Mouse (Mus musculus): ENCODE data around the gene Ifit1. TPM values are rescaled to one million over a fixed set of nuclear protein-coding genes. Genes with fewer than 3 reads are reported as not detected.
"Not testable (repeated sequence)": the region's sequence is repeated elsewhere in the genome, so short reads cannot be mapped to it uniquely, and the experiment has no call there.

Gene Ifit1
- under 1 TPM; 0.56 to 0.57 TPM for total RNA-seq (2021)
- long read RNA-seq, experiment 1, partial matches to known transcripts: 0 of 1 reads
- long read RNA-seq, experiment 1, other reads (novel, unspliced or antisense): 0 of 1 reads
- long read RNA-seq, experiment 2, partial matches to known transcripts: 0 of 1 reads
- long read RNA-seq, experiment 2, other reads (novel, unspliced or antisense): 0 of 1 reads

DNA sequence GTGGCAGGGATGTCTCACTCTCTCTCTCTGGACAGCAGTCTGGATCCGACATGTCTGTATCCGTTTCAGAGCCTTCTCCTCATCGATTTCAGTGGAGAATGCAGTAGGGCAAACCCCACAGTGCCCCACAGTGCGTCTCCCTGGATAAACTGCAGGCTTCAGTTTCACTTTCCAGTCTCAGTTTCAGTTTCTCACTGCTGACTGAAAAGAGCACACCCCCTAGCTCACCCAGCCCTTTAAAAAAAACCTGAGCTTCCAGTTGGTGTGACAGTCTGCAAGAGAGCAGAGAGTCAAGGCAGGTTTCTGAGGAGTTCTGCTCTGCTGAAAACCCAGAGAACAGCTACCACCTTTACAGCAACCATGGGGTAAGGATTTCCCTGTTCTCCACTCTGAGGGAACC is at the start of gene Ifit1, which contains the start of gene Ifit1bl2:
Gene Ifit1, plus strand, starts transcription at position 249 of the 400 bp plus-strand sequence.
Gene Ifit1bl2, minus strand, starts transcription at position 121 of the 400 bp plus-strand sequence.
- intact Hi-C loops (cut with DNase I): no loop called here
- DNase-seq: no peak

DNA sequence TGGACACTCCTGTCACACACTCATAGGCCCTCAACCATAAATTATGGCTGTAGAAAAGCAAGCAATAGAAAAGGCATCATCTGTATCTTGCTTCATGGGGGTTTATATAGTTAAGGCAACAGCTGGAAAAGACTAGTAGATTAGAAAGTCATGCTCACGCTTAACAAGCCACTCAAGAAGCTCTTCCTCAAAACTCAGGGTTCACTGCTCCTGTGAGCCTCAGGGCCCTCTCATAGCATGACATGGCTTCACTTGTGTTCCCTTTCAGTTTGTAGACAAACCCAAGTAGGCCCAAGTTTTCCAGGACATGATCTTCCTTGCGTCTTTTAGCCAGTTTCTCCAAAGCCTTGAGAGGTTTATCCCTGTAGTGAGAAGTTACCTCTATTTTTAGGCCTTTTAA is 47.2 kb upstream of the Ifit1 start:
- intact Hi-C loops (cut with DNase I): no loop called here
- DNase-seq: no peak

DNA sequence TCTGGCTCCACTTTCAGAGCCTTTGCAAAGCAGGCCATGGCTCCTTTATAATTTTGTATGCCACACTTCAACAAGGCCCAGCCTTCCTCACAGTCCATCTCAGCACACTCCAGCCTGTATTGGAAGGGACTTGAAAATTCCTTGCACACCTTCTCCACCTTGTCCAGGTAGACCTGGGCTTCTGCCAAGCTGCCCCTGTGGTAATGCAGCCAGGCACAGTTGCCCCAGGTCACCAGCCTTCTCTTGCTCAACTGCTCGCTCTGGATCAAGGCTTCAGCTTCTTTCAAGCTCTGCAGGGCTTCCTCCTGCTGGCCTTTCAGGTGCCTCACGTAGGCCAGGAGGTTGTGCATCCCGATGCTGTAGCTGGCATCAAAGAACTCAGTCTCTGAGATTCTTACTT is 46.1 kb upstream of the Ifit1 start:
- intact Hi-C loops (cut with DNase I); DNase-seq: not testable (repeated sequence)

DNA sequence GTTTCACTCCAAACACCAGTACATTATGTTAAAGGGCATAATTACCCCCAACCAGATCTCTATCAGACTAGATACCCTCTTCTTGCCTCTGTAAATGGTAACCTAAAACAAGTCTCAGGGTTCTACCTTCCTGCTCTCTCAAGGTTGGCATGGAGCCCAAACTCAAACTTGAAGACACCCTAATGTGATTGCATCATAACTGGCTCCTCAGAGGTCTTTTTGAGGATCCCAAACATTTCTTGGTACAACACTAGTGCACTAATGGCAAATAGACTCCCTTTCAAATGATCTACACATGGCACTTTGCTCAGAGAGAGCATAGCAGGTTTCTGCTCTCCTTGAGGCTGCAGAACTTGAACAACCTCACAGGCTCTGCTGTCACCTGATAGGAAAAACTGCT is 43.9 kb upstream of the Ifit1 start:
- intact Hi-C loops (cut with DNase I): no loop called here
- no peak for DNase-seq

DNA sequence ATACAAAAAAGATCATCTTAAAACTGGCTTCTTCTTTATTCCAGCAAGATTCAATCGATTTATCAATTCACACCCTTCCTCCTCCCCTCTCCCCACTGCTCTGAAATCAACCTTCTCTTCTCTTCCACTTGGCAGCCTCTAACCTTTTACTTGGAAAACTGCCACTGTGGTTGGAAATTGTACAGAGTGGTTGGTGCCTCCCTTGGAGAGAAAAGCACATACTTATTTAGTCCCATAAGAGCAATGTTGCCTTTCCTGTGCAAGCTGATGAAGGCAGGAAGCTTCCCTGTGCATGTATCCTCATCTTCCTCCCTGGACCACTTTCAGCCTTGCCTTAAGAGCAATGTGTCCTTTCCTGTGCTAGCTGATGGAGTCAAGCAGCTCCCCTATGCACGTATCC is 42.3 kb upstream of the Ifit1 start:
- DNase-seq: peak in 1 of 2 experiments; percentile 28
- intact Hi-C loops (cut with DNase I): no loop called here

DNA sequence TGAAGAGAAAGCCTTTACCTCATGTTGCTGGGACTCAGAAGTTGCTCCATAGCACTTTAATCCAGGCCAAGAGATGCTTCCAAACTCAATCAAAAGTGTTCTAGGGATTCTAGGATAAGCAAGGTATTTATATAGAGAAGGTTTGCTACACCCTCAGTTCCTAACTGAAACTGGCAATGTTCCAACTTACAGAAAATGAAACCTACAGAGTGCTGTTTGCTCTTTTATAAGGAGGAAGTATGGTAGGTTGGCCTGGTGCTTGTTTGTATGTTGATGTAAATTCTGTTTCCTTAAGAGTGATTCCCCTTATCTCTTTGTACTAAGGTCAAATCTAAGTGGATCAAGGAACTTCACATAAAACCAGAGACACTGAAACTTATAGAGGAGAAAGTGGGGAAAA is 41.4 kb upstream of the Ifit1 start:
- DNase-seq; intact Hi-C loops (cut with DNase I): not testable (repeated sequence)

DNA sequence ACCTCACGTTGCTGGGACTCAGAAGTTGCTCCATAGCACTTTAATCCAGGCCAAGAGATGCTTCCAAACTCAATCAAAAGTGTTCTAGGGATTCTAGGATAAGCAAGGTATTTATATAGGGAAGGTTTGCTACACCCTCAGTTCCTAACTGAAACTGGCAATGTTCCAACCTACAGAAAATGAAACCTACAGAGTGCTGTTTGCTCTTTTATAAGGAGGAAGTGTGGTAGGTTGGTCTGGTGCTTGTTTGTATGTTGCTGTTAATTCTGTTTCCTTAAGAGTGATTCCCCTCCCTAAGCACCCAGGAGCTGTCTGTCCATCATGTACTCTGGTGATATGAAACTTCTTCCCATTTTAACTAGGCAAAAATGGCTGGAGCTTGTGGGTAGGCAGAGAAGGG is 38.8 kb upstream of the Ifit1 start, which contains the start of gene Ifit1bl1:
Gene Ifit1bl1, minus strand, starts transcription at position 69 of the 400 bp plus-strand sequence.
- DNase-seq; intact Hi-C loops (cut with DNase I): not testable (repeated sequence)

DNA sequence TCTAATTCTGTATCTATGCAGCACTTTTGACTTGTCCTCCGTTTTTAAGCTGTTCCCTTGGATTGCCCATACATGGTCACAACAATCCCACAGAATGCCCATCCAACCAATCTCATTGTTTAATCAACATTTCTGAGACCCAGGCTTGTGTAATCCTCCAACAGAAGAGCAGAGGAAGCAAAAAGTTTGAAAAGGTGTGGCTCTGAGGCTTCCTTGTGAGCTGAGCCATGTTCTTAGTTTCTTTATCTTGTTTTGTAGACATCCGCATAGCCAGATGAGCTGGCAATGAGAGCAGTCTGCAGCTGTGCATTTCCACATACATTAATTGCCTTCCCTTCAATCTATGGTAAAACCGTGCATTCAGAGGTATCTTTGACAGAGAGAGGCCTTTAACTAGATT is 35.2 kb upstream of the Ifit1 start:
- intact Hi-C loops (cut with DNase I): no loop called here
- DNase-seq: no peak

DNA sequence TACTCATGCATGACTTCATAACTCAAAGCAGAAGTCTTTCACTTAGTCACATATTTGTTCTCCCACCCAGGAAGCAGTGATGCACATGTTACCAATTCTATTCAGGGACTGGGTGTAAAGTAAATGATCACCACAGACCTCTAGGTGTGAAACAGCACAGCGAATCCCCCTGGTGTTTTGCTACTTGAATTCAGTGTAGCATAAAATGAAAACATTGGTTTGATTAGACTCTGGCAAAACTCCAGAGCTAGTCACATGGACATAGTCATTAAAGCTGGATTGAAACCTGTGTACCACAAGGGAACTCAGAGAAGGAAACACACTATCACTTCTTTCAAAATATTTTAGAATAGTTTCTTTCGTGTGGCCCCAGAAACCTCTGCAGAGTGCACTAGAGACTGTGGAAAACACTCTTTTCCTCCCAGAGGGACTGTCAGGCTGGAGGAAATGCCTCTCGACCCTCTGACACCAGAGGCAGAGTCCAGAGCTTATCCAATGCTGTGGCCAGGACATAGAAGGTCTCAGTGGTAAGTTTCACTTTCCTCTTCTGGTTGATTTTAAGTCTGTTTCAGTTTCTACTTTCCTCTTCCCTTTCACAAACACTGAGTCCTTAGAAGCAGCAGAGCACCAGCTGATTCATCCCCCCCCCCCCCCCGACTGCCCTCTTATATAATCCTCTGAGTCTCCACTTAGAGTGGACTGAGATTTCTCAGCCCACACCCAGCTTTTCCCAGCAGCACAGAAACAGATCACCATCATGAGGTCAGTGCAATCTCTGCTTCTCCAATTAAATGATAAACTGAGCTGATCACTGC is 33.2 kb upstream of the Ifit1 start, which contains the start of gene Ifit3b:
Gene Ifit3b, plus strand, starts transcription at position 734 of the 815 bp plus-strand sequence.
- DNase-seq: peak in 1 of 2 experiments; percentile 26

DNA sequence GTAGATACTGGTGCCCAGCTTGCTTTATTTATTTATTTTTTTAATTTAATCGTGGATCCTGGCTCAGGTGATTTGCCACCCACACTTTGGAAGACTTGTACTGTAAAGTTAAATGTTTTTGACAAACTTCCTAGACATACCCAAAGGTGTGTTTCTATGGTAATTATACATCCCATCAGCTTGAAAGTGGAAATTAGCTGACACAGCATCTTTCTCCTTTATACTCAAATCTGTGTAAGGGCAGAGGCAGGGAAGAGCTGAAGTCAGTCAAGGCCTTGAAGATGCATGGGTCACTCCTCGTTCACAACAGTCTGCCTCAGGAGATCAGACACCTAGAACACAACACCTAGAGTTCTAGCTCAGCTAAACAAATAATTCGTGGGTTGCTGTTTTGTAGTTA is 30.6 kb upstream of the Ifit1 start:
- intact Hi-C loops (cut with DNase I); DNase-seq: not testable (repeated sequence)

More for the DNA sequence above, 33.2 kb upstream of the Ifit1 start, which contains the start of gene Ifit3b:
- intact Hi-C loops (cut with DNase I): not testable (repeated sequence)

DNA sequence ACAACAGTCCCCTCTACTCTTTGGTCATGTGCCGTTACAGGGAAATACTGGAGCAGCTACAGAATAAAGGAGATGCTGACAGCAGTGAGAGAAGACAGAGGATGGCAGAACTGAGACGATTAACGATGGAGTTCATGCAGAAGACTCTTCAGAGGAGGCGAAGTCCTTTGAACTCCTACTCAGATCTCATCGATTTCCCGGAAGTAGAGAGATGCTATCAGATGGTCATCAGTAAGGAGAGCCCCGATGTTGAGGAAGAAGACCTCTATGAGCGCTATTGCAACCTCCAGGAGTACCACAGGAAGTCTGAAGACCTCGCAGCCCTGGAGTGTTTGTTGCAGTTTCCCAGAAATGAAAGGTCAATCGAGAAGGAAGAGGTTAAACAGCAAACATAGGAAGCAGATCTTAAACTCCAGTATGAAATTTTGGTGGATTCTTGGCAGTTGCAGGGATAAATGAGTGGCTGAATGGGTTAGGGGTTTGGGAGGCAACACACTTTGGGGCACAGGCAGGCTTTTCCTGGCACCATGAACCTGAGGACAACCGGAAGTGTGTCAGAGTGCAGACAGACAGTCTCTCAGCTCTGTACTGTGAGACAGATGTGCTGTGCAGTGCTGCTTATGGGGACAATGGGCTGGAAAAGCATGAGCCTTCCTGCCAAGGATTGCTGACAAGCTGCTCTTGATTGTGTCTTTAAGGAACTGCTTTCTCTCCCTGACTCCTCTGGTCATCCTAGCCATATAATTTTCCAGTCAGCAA is 28.2 kb upstream of the Ifit1 start:
- intact Hi-C loops (cut with DNase I): not testable (repeated sequence)

DNA sequence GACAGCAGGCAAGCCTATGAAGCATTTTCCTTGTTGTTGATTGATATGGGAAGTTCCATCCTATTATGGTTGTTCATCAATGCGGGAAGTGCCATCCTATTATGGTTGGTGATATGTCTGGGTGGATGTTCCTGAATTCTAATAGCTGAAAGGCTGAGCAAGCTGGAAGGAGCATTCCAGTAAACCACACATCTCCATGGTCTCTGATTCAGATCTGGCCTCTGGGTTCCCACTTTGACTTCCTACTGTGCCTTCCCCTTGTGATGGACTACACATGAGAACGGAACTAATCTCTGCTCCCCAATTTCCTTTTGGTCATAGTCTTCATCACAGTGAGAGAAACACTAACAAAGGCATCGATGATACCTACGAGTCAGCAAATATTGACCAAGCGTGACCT is 19.8 kb upstream of the Ifit1 start:
- DNase-seq: no peak
- intact Hi-C loops (cut with DNase I): no loop called here

More for the DNA sequence above, 28.2 kb upstream of the Ifit1 start:
- DNase-seq: not testable (repeated sequence)

DNA sequence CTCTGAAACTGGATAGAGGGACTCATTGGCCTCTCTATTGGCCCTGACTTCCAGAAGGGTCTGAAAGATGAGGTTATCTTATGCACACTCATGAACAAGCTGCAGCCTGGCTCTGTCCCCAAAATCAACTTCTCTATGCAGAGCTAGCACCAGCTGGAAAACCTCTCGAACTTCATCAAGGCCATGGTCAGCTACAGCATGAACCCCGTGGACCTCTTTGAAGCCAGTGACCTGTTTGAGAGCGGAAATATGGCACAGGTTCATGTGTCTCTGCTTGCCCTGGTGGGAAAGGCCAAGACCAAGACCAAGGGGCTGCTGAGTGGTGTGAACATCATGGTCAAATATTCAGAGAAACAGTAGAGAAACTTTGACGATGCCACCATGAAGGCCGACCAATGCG is 16.9 kb upstream of the Ifit1 start:
- intact Hi-C loops (cut with DNase I): no loop called here
- no peak for DNase-seq

DNA sequence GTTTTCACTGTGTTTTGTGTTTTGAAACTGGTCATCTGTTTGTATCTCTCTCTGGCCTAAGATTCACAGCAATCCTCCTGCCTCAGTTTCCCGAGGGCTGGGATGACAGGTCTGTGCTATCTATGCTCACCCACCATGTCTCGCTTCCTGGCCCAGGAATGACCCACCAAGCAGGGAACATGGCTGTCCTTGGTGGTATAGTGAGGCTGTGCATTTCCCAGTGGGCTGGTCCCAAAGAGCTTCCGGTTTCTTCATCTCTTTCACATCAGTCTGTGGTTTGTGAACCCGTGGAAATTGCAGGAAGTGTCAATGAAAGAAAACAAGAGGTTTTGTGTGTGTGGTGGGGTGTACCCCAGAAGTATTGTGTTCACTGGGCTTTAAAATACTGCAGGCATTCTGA is 16.0 kb upstream of the Ifit1 start:
- intact Hi-C loops (cut with DNase I): no loop called here
- DNase-seq: no peak

DNA sequence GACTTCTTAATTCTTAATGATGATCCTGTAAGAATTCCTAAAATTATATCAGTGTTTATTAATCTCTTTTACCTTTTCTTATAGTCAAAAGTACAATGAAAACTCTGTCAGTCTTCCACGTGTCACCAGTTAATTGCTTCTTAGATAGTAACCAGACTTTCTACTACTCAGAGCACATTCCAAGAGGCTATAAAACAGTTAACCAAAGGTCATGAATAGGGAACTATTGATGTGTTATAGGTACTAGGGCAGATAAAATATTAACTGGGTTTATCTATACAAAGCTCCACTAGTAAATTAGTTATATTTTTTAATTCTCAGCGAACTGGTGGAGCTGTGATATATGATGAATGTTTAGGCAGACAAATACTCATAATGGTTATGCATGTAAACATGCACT is 13.2 kb upstream of the Ifit1 start:
- no peak for DNase-seq
- intact Hi-C loops (cut with DNase I): no loop called here

DNA sequence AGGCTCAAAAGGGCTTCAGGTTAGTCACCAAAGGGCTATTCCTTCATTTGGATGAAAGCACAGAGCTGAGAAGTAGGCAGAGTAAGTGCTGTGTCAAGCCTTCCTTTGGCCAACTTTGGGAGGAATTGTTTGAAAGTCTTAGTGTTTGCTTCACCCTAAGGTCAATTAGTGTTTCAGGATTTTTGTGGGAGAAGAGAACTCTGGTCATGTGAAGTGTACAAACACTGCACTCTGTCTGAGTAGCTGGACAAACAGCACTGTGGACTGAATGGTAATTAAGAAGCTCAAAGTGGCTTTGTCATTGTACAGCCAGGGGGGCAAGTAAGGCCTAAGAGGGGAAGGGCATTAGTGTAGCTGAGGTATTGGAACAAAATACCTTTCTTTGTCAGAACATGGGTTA is 9.2 kb upstream of the Ifit1 start:
- intact Hi-C loops (cut with DNase I): loop anchor here (10.0 kb wide), 1 partner anchor 387 kb away; no protein-coding TSS in a partner anchor

DNA sequence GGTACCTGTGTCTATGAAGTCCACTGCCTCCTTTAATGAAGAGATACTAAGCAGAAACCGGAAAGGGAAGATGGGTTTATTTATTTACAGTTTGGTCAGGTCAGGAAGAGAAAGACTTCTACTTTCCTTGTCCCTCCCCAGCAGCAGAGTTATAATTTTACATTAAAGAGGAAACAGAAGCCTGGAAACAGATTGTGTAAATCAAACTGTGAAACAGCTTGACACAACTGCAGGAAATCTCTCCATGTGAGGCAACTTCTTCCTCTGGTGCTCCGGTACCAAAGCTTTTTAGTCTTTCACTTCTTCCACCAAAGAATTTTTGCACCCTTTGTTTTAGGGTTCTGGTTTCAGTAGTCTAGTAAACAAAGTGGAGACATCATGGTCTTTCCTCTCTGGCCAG is 7.2 kb upstream of the Ifit1 start:
- intact Hi-C loops (cut with DNase I): loop anchor here (10.0 kb wide), 1 partner anchor 389 kb away; no protein-coding TSS in a partner anchor
- no peak for DNase-seq

More for the DNA sequence above, 9.2 kb upstream of the Ifit1 start:
- DNase-seq: no peak

DNA sequence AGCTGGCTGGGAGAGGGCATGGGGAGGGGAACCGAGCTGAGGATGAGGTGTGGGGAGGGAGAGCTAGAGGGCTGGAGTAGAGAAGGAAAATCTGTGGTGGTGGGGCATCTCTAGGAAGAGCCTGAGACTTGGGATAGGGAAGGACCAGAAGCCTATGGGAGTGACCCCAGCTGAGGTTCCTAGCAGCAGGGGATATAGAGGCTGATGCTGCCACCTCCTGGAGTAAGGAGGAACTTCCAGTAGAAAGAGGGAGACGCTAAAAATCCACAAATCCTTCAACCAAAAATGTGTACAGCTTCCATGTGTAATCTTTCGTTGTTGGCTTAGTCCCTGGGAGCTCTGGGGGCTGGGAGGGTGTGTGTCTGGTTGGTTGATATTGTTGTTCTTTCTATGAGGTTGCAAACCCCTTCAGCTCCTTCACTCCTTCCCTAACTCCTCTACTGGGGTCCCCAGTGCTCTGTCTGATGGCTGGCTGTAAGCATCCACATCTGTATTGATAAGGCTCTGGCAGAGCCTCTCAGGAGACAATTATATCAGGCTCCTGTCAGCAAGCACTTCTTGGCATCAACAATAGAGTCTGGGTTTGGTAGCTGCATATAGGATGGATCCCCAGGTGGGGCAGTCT is 3.6 kb upstream of the Ifit1 start:
- DNase-seq: peak; percentile 17 to 25
- intact Hi-C loops (cut with DNase I): loop anchor here (1.0 to 10.0 kb wide), 3 partner anchors 90 to 392 kb away; no protein-coding TSS in a partner anchor

DNA sequence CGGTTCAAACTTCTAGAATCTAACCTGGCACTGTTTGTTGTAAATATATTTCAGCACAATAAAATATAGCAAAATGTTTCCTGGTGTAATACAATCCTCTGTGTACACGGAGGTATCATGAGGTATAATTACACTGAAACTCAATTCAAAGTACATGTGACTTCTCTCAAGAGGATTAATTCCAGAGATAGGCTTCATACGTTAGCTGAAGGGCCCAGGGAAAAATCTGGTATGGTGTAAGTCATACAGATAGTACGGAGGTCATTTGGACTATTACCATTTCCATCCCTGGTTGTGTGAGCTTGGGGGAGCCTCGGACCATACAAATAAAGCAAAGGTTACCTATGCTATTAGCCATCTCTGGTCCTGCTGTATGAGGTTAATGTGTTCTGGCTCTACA is 1.9 kb downstream of the Ifit1 start:
- no peak for DNase-seq
- intact Hi-C loops (cut with DNase I): no loop called here

DNA sequence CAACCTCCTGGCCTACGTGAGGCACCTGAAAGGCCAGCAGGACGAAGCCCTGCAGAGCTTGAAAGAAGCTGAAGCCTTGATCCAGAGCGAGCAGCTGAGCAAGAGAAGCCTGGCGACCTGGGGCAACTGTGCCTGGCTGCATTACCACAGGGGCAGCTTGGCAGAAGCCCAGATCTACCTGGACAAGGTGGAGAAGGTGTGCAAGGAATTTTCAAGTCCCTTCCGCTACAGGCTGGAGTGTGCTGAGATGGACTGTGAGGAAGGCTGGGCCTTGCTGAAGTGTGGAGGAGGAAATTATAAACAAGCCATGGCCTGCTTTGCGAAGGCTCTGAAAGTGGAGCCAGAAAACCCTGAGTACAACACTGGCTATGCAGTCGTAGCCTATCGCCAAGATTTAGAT is 7.0 kb downstream of the Ifit1 start:
- intact Hi-C loops (cut with DNase I); DNase-seq: not testable (repeated sequence)
